Mouse (Mus musculus): ENCODE results near the gene Cfap45. TPM values are rescaled to one million over a fixed set of nuclear protein-coding genes. Genes with fewer than 3 reads are reported as not detected.

Gene Cfap45
- total RNA-seq (2021) = not detected
- long read RNA-seq, experiment 1 = 0 reads
- long read RNA-seq, experiment 2 = 0 reads

- peak; percentile 83 for DNase-seq
Measured at GRCm38 (mm10) chr1:172520576-172521440, at the start of gene Cfap45. TSS of gene Cfap45 (plus strand) at chr1:172520801.

- DNase-seq = no peak
Measured at GRCm38 (mm10) chr1:172472909-172473308, 47.7 kb upstream of the Cfap45 start.

- DNase-seq = no peak
Measured at GRCm38 (mm10) chr1:172474196-172474595, 46.4 kb upstream of the Cfap45 start.

GRCm38 (mm10) chr1:172475054-172475741 is 45.4 kb upstream of the Cfap45 start, which contains the start of gene Slamf9:
TSS of gene Slamf9 (plus strand) at chr1:172475358.
- no peak for DNase-seq

GRCm38 (mm10) chr1:172478020-172478419 is 42.6 kb upstream of the Cfap45 start:
- no peak for DNase-seq

GRCm38 (mm10) chr1:172480376-172480775 is 40.2 kb upstream of the Cfap45 start:
- DNase-seq = no peak

- DNase-seq = no peak
Measured at GRCm38 (mm10) chr1:172481111-172481510, 39.5 kb upstream of the Cfap45 start.

- DNase-seq = peak; percentile 86
Measured at GRCm38 (mm10) chr1:172481540-172482280, 38.9 kb upstream of the Cfap45 start, which contains the start of gene Igsf9. TSS of gene Igsf9 (plus strand) at chr1:172481788.

GRCm38 (mm10) chr1:172482518-172483360 is 37.9 kb upstream of the Cfap45 start:
- no peak for DNase-seq

GRCm38 (mm10) chr1:172483361-172483660 is 37.3 kb upstream of the Cfap45 start:
- DNase-seq = no peak

GRCm38 (mm10) chr1:172484236-172484635 is 36.4 kb upstream of the Cfap45 start:
- no peak for DNase-seq

- DNase-seq = no peak
Measured at GRCm38 (mm10) chr1:172484671-172485070, 35.9 kb upstream of the Cfap45 start.

GRCm38 (mm10) chr1:172485821-172486220 is 34.8 kb upstream of the Cfap45 start:
- no peak for DNase-seq

- no peak for DNase-seq
Measured at GRCm38 (mm10) chr1:172486236-172486635, 34.4 kb upstream of the Cfap45 start.

GRCm38 (mm10) chr1:172486651-172487050 is 34.0 kb upstream of the Cfap45 start:
- no peak for DNase-seq

GRCm38 (mm10) chr1:172487859-172488258 is 32.7 kb upstream of the Cfap45 start:
- no peak for DNase-seq

GRCm38 (mm10) chr1:172488831-172489230 is 31.8 kb upstream of the Cfap45 start:
- no peak for DNase-seq

- no peak for DNase-seq
Measured at GRCm38 (mm10) chr1:172489585-172490250, 30.9 kb upstream of the Cfap45 start.

- DNase-seq = peak; percentile 74
Measured at GRCm38 (mm10) chr1:172490261-172490661, 30.3 kb upstream of the Cfap45 start.

GRCm38 (mm10) chr1:172492047-172492446 is 28.6 kb upstream of the Cfap45 start:
- no peak for DNase-seq

GRCm38 (mm10) chr1:172493516-172493915 is 27.1 kb upstream of the Cfap45 start:
- DNase-seq = no peak

Data from gastrocnemius, postnatal 25 days (tissue).